25 mouse cellular contexts compared by ENCODE assay signal in the genomic region with DNA sequence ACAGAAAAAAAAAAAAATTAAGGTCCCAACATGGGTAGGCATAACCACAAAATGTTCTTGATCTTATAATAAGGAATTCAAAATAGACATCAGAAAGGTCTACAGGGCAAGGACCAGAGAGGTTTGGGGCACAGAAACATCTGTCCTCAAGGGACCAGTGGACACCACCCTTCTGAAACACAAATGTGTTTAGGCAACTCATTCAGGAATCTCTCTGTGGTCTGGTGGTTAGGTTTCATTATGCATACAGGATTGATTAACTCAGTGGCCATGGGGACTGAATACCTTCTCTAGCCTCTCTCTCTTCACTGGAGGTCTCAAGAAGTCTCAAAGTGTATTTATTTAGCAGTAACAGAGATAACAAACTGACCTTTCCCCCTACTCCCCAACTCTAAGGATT.
"Had no signal": no experiment of that assay in that cellular context is flagged by ENCODE, and none has a peak within 500 bp of the region (broad histone marks: within the 10 kb centered on the region; RNA-seq: fewer than 3 reads in every experiment).

No protein-coding gene starts in this region.

- H3K27ac ChIP-seq: embryonic facial prominence, embryonic 10.5 days; embryonic facial prominence, embryonic 12.5 days; embryonic facial prominence, embryonic 13.5 days; embryonic facial prominence, embryonic 15.5 days; forebrain, embryonic 10.5 days; forebrain, embryonic 12.5 days; forebrain, embryonic 13.5 days; forebrain, embryonic 15.5 days; gastrocnemius, adult 2 months; heart, adult 2 months had no signal

- H3K9ac ChIP-seq: embryonic facial prominence, embryonic 12.5 days; embryonic facial prominence, embryonic 13.5 days; embryonic facial prominence, embryonic 15.5 days; forebrain, embryonic 12.5 days; forebrain, embryonic 13.5 days; forebrain, embryonic 15.5 days; forebrain, postnatal 0 days had no signal

- H3K4me2 ChIP-seq: embryonic facial prominence, embryonic 12.5 days; embryonic facial prominence, embryonic 13.5 days; embryonic facial prominence, embryonic 15.5 days; forebrain, embryonic 12.5 days; forebrain, embryonic 13.5 days; forebrain, embryonic 15.5 days had no signal

- H3K4me1 ChIP-seq: embryonic facial prominence, embryonic 10.5 days; embryonic facial prominence, embryonic 12.5 days; embryonic facial prominence, embryonic 13.5 days; embryonic facial prominence, embryonic 15.5 days; forebrain, embryonic 10.5 days; forebrain, embryonic 12.5 days; forebrain, embryonic 13.5 days; forebrain, embryonic 15.5 days had no signal

- H3K27me3 ChIP-seq: embryonic facial prominence, embryonic 12.5 days; embryonic facial prominence, embryonic 13.5 days; embryonic facial prominence, embryonic 15.5 days; forebrain, embryonic 12.5 days; forebrain, embryonic 13.5 days; forebrain, embryonic 15.5 days had no signal

- H3K36me3 ChIP-seq: embryonic facial prominence, embryonic 10.5 days; embryonic facial prominence, embryonic 12.5 days; embryonic facial prominence, embryonic 13.5 days; embryonic facial prominence, embryonic 15.5 days; forebrain, embryonic 10.5 days; forebrain, embryonic 12.5 days; forebrain, embryonic 15.5 days had no signal

- DNase-seq: cerebellum, adult 8-10 months; cerebellum, adult 9-10 months; cerebellum, adult 9-11 months; cerebellum, postnatal 10 days; cerebellum, postnatal 14 days; cerebellum, postnatal 25 days; cerebellum, postnatal 36 days; embryo, embryonic 11 days; forebrain, postnatal 0 days; gastrocnemius, adult 2 months; gastrocnemius, postnatal 10 days; gastrocnemius, postnatal 14 days; gastrocnemius, postnatal 25 days; gastrocnemius, postnatal 36 days; heart, adult 18-20 months; heart, adult 2 months had no signal

- H3K4me3 ChIP-seq: embryonic facial prominence, embryonic 10.5 days; embryonic facial prominence, embryonic 12.5 days; embryonic facial prominence, embryonic 13.5 days; embryonic facial prominence, embryonic 15.5 days; erythroblast, embryonic 14.5 days; forebrain, embryonic 10.5 days; forebrain, embryonic 12.5 days; forebrain, embryonic 13.5 days; forebrain, embryonic 15.5 days; gastrocnemius, adult 2 months; heart, adult 2 months had no signal

- H3K9me3 ChIP-seq: embryonic facial prominence, embryonic 12.5 days; embryonic facial prominence, embryonic 13.5 days; embryonic facial prominence, embryonic 15.5 days; forebrain, embryonic 10.5 days; forebrain, embryonic 12.5 days; forebrain, embryonic 13.5 days; forebrain, embryonic 15.5 days had no signal
